Mouse (Mus musculus): ENCODE data around the gene Map1lc3a.

GRCm38 (mm10) chr2:155285744-155286143 lies 9.6 kb downstream of the Map1lc3a start:
- no peak for TF ChIP-seq CTCF (IDR thresholded peaks at IDR 0.05; ENCODE audit: low read depth)
- TF ChIP-seq EP300 (IDR thresholded peaks at IDR 0.05; ENCODE audit: low read depth), result no peak

Measured in liver, embryonic 14.5 days (tissue).